In the genomic region with DNA sequence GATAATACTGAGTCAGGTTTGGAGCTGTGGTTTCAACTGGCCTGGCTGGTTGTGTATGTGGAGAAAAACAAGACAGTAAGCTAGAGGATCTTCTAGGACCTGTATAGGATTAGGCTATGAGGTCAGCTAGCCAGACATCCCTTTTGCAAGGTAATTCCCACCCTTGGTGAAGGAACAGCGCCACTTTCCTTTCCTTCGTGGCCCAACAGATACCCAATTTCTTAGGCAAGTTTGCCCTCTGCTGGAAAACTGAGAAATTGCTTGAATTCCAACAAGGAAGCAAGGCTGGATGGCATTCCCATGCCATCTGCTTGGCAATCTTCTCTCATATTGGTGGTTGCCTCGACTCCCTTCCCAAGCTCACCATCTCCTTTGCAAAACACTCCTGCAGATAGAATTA, we compare ENCODE assay signal across 8 mouse cellular contexts.
DNase-seq lines count a peak whose midpoint lies in the region; ATAC-seq and TF ChIP-seq lines count a peak whose summit lies in the region.

No protein-coding gene starts in this region.

- no peak for TF ChIP-seq EP300 in MEL (IDR thresholded peaks at IDR 0.05; ENCODE audit: low read depth in 1 of 2, low read length in 2 of 2)

- TF ChIP-seq CTCF in MEL (IDR thresholded peaks at IDR 0.05 in 2 of 3, conservative IDR thresholded peaks at IDR 0.05 in 1 of 3; ENCODE audit: control insufficient read depth in 1 of 3, insufficient read depth in 1 of 3, low read depth in 2 of 3, low read length in 3 of 3, poor library complexity in 1 of 3, severe bottlenecking in 1 of 3) = peak; percentile 12 to 47 (median 14); a peak in 2 of 6 replicates

- DNase-seq in 3134 (ENCODE audit: extremely low read depth, insufficient read length, low spot score) (peak; percentile 31), MEL (ENCODE audit: low read depth, low spot score) (no peak)
- DNase-seq in embryo, embryonic 11.5 days (ENCODE audit: low read depth, low spot score) = peak; percentile 49
- peak; percentile 93 for DNase-seq in hindbrain, embryonic 14.5 days (ENCODE audit: low spot score)
- peak; percentile 35 to 66 for DNase-seq in layer of hippocampus, postnatal 25 days (ENCODE audit: extremely low spot score in 1 of 2, low spot score in 1 of 2)
- peak; percentile 34 for DNase-seq in yolk sac, embryonic 10.5 days (ENCODE audit: low spot score)

- TF ChIP-seq POLR2A in MEL (IDR thresholded peaks at IDR 0.05; ENCODE audit: control insufficient read depth in 1 of 2, insufficient read depth in 1 of 2, low read depth in 1 of 2, low read length in 2 of 2, poor library complexity in 1 of 2) = no peak

- ATAC-seq in hindbrain, embryonic 14.5 days (ENCODE audit: low FRiP score) = peak; percentile 47; the same call in 1 of the 2 replicates
- peak; percentile 54; the same call in 1 of the 2 replicates for ATAC-seq in midbrain, embryonic 12.5 days (ENCODE audit: low FRiP score, low read depth)
- no peak for ATAC-seq in megakaryocyte-erythroid progenitor cell, adult 5-6 weeks (replicated peaks; ENCODE audit: low FRiP score, low TSS enrichment, poor library complexity, severe bottlenecking)

- no peak overlapping the region for H3K27ac ChIP-seq in MEL (ENCODE audit: control insufficient read depth, low read depth, low read length)
- H3K27ac ChIP-seq in hindbrain, embryonic 14.5 days = no peak overlapping the region
- H3K27ac ChIP-seq in midbrain, embryonic 12.5 days (replicated peaks) = no peak overlapping the region

- H3K27me3 ChIP-seq in MEL (ENCODE audit: control insufficient read depth in 1 of 2, insufficient read depth in 2 of 2, low read length in 2 of 2) = no peaks in the 10 kb centered on the region
- no peaks in the 10 kb centered on the region for H3K27me3 ChIP-seq in hindbrain, embryonic 14.5 days (ENCODE audit: control insufficient read depth, insufficient read depth, low read length)
- H3K27me3 ChIP-seq in midbrain, embryonic 12.5 days = peaks cover 18% of the 10 kb centered on the region

- H3K4me2 ChIP-seq in hindbrain, embryonic 14.5 days (replicated peaks) = no peak overlapping the region
- H3K4me2 ChIP-seq in midbrain, embryonic 12.5 days (replicated peaks) = no peak overlapping the region

- H3K4me3 ChIP-seq in MEL (ENCODE audit: control insufficient read depth in 1 of 2, insufficient read depth in 1 of 2, low read depth in 2 of 2, low read length in 2 of 2) = no peak overlapping the region
- H3K4me3 ChIP-seq in hindbrain, embryonic 14.5 days (replicated peaks; ENCODE audit: low read length) = no peak overlapping the region
- H3K4me3 ChIP-seq in midbrain, embryonic 12.5 days = no peak overlapping the region

- H3K4me1 ChIP-seq in MEL (ENCODE audit: control insufficient read depth in 1 of 2, insufficient read depth in 2 of 2, low read length in 2 of 2) = no peaks in the 10 kb centered on the region
- peaks cover 18% of the 10 kb centered on the region; the same call in 1 of the 2 replicates for H3K4me1 ChIP-seq in hindbrain, embryonic 14.5 days (replicated peaks; ENCODE audit: control insufficient read depth, insufficient read depth, low read length)
- H3K4me1 ChIP-seq in midbrain, embryonic 12.5 days = peaks cover 15% of the 10 kb centered on the region

- TF ChIP-seq RAD21 in MEL (IDR thresholded peaks at IDR 0.05; ENCODE audit: low read depth, low read length) = peak; percentile 56

- H3K79me2 ChIP-seq in MEL (ENCODE audit: control insufficient read depth, insufficient read depth, low read length, poor library complexity) = no peaks in the 10 kb centered on the region

- 13% methylated on average over 3 of the region's 3 CpGs for WGBS in hindbrain, embryonic 14.5 days
- 14% methylated on average over 3 of the region's 3 CpGs for WGBS in midbrain, embryonic 12.5 days

- H3K9me3 ChIP-seq in MEL (replicated peaks; ENCODE audit: insufficient read depth, low read length) = no peaks in the 10 kb centered on the region
- H3K9me3 ChIP-seq in hindbrain, embryonic 14.5 days (ENCODE audit: control insufficient read depth, low read length) = no peaks in the 10 kb centered on the region
- H3K9me3 ChIP-seq in midbrain, embryonic 12.5 days = no peaks in the 10 kb centered on the region

- no peaks in the 10 kb centered on the region for H3K36me3 ChIP-seq in MEL (ENCODE audit: control insufficient read depth in 1 of 2, insufficient read depth in 2 of 2, low read length in 2 of 2)
- no peaks in the 10 kb centered on the region for H3K36me3 ChIP-seq in hindbrain, embryonic 14.5 days (replicated peaks; ENCODE audit: control insufficient read depth, insufficient read depth)
- no peaks in the 10 kb centered on the region for H3K36me3 ChIP-seq in midbrain, embryonic 12.5 days

- no peak overlapping the region for H3K9ac ChIP-seq in MEL (ENCODE audit: control insufficient read depth, low read depth, low read length, poor library complexity, severe bottlenecking)
- no peak overlapping the region for H3K9ac ChIP-seq in hindbrain, embryonic 14.5 days
- H3K9ac ChIP-seq in midbrain, embryonic 12.5 days (replicated peaks) = no peak overlapping the region

TF ChIP-seq in MEL, 35 proteins besides CTCF, POLR2A, EP300 and RAD21:
- TF ChIP-seq SMC3 (IDR thresholded peaks at IDR 0.05; ENCODE audit: low read depth, low read length) = peak; percentile 39; the same call in 1 of the 2 replicates
- no peak for TF ChIP-seq MAZ (IDR thresholded peaks at IDR 0.05; ENCODE audit: low read depth, low read length)
TF ChIP-seq in MEL: peak in this region for 1.
